7 mouse cellular contexts compared by ENCODE assay signal in genomic region chr19:9899072-9899779, GRCm38 (mm10). TPM values are rescaled to one million over a fixed set of nuclear protein-coding genes. Genes with fewer than 3 reads are reported as not detected.
DNase-seq lines count a peak whose midpoint lies in the region; ATAC-seq lines count a peak whose summit lies in the region.

Gene Incenp (minus strand): TSS chr19:9899551.

- H3K4me1 ChIP-seq in embryonic facial prominence, embryonic 12.5 days, result peaks cover 22% of the 10 kb centered on the region
- peaks cover 16% of the 10 kb centered on the region for H3K4me1 ChIP-seq in limb, embryonic 11.5 days (ENCODE audit: control insufficient read depth, insufficient read depth, low read length)
- H3K4me1 ChIP-seq in midbrain, embryonic 14.5 days (ENCODE audit: control insufficient read depth, insufficient read depth, low read length), result peaks cover 16% of the 10 kb centered on the region

- peaks cover 11% of the 10 kb centered on the region for H3K36me3 ChIP-seq in embryonic facial prominence, embryonic 12.5 days
- peaks cover 7% of the 10 kb centered on the region for H3K36me3 ChIP-seq in limb, embryonic 11.5 days (ENCODE audit: control insufficient read depth, insufficient read depth, low read length)
- H3K36me3 ChIP-seq in midbrain, embryonic 14.5 days (ENCODE audit: control insufficient read depth, insufficient read depth, low read length), result peaks cover 10% of the 10 kb centered on the region

- H3K4me3 ChIP-seq in embryonic facial prominence, embryonic 12.5 days, result peak within 1 kb of the TSS; percentile 72
- peak within 1 kb of the TSS; percentile 96 for H3K4me3 ChIP-seq in limb, embryonic 11.5 days (ENCODE audit: low read depth, low read length)
- peak within 1 kb of the TSS; percentile 74 for H3K4me3 ChIP-seq in midbrain, embryonic 14.5 days (replicated peaks; ENCODE audit: low read depth, low read length)

- peak; percentile 82 for DNase-seq in adrenal gland, postnatal 25 days
- peak; percentile 100 for DNase-seq in heart, adult 11 months
- peak; percentile 93 for DNase-seq in kidney, adult 18-20 months
- DNase-seq in limb, embryonic 11.5 days (ENCODE audit: low spot score), result peak; percentile 94
- peak; percentile 97 for DNase-seq in midbrain, embryonic 14.5 days
- peak; percentile 81 to 86 for DNase-seq in spleen, adult 18-20 months

- H3K27ac ChIP-seq in embryonic facial prominence, embryonic 12.5 days, result peak within 1 kb of the TSS; percentile 82
- peak within 1 kb of the TSS; percentile 52 for H3K27ac ChIP-seq in limb, embryonic 11.5 days (replicated peaks; ENCODE audit: low read depth, low read length)
- H3K27ac ChIP-seq in midbrain, embryonic 14.5 days (replicated peaks; ENCODE audit: low read depth, low read length), result peak within 1 kb of the TSS; percentile 80

- H3K9ac ChIP-seq in embryonic facial prominence, embryonic 12.5 days, result peak within 1 kb of the TSS; percentile 73
- peak within 1 kb of the TSS; percentile 81 for H3K9ac ChIP-seq in limb, embryonic 11.5 days (ENCODE audit: low read length)
- H3K9ac ChIP-seq in midbrain, embryonic 14.5 days (replicated peaks; ENCODE audit: low read length), result peak within 1 kb of the TSS; percentile 62

- peak within 1 kb of the TSS; percentile 77 for H3K4me2 ChIP-seq in embryonic facial prominence, embryonic 12.5 days (replicated peaks)
- peak within 1 kb of the TSS; percentile 83 for H3K4me2 ChIP-seq in limb, embryonic 11.5 days (ENCODE audit: low read depth, severe bottlenecking)
- H3K4me2 ChIP-seq in midbrain, embryonic 14.5 days (ENCODE audit: low read length), result peak within 1 kb of the TSS; percentile 89

- H3K27me3 ChIP-seq in embryonic facial prominence, embryonic 12.5 days, result no peaks in the 10 kb centered on the region
- no peaks in the 10 kb centered on the region for H3K27me3 ChIP-seq in limb, embryonic 11.5 days (ENCODE audit: control insufficient read depth, insufficient read depth, low read length)
- no peaks in the 10 kb centered on the region for H3K27me3 ChIP-seq in midbrain, embryonic 14.5 days (ENCODE audit: control insufficient read depth, insufficient read depth, low read length)

- peak; percentile 98 for ATAC-seq in embryonic facial prominence, embryonic 12.5 days (ENCODE audit: insufficient number of reproducible peaks, insufficient read depth, low FRiP score, low TSS enrichment)
- peak; percentile 97 for ATAC-seq in limb, embryonic 11.5 days (ENCODE audit: insufficient number of reproducible peaks, low FRiP score, low TSS enrichment, low read depth)
- peak; percentile 99 for ATAC-seq in midbrain, embryonic 14.5 days (ENCODE audit: low FRiP score, low TSS enrichment)

- H3K9me3 ChIP-seq in embryonic facial prominence, embryonic 12.5 days, result no peaks in the 10 kb centered on the region
- H3K9me3 ChIP-seq in limb, embryonic 11.5 days (ENCODE audit: control insufficient read depth, low read length), result no peaks in the 10 kb centered on the region
- H3K9me3 ChIP-seq in midbrain, embryonic 14.5 days (ENCODE audit: control insufficient read depth, low read length), result no peaks in the 10 kb centered on the region

- under 1% methylated on average over 58 of the region's 58 CpGs for WGBS in embryonic facial prominence, embryonic 12.5 days
- WGBS in limb, embryonic 11.5 days, result under 1% methylated on average over 58 of the region's 58 CpGs
- WGBS in midbrain, embryonic 14.5 days, result under 1% methylated on average over 58 of the region's 58 CpGs

RNA-seq across cellular contexts. Expression of gene Incenp, which starts in this region (rescaled TPM):
- 28.3 and 32.4 TPM in 2 replicates for total RNA-seq in adrenal gland, postnatal 25 days (2021)
- 129 and 132 TPM in 2 replicates for polyA plus RNA-seq in embryonic facial prominence, embryonic 12.5 days (2016; fragmentation: Nextera tagmentation; extraction: Ambion mirVana)
- polyA plus RNA-seq in limb, embryonic 11.5 days (2014; fragmentation: Nextera tagmentation; extraction: Ambion mirVana), result 116 and 117 TPM in 2 replicates
- polyA plus RNA-seq in midbrain, embryonic 14.5 days (2014; fragmentation: Nextera tagmentation; extraction: Ambion mirVana), result 18.1 and 21.7 TPM in 2 replicates

Comparison
In these comparisons a context has a peak if more than half of its experiments do, and no peak if none do; other contexts are left out.
1. Peak in every context shown above with its lines: DNase-seq, ATAC-seq, H3K4me3 ChIP-seq and H3K27ac ChIP-seq.